Mouse (Mus musculus): ENCODE measurements around the gene Bloc1s6. TPM values are rescaled to one million over a fixed set of nuclear protein-coding genes. Genes with fewer than 3 reads are reported as not detected.

Bloc1s6 gene
- total RNA-seq, 2 experiments from 2014 or later = 14.7 to 27.6 TPM

Other genes starting within 250 kb of the Bloc1s6 start
- gene Gatm, start 127.2 kb upstream of the Bloc1s6 start, total RNA-seq (2014; fragmentation: Nextera tagmentation) = 154 and 166 TPM in 2 replicates
- gene Gatm, start 127.2 kb upstream of the Bloc1s6 start, total RNA-seq (2017) = 110 and 122 TPM in 2 replicates
- not detected in 2 replicates for gene AA467197, start 101.5 kb upstream of the Bloc1s6 start, total RNA-seq (2014; fragmentation: Nextera tagmentation)
- gene AA467197, start 101.5 kb upstream of the Bloc1s6 start, total RNA-seq (2017) = 2.2 and 2.6 TPM in 2 replicates
- 0.59 and 0.64 TPM in 2 replicates for gene Slc30a4, start 35.8 kb upstream of the Bloc1s6 start, total RNA-seq (2014; fragmentation: Nextera tagmentation)
- gene Slc30a4, start 35.8 kb upstream of the Bloc1s6 start, total RNA-seq (2017) = 1.0 and 1.2 TPM in 2 replicates
- 42.0 and 58.0 TPM in 2 replicates for gene Sqor, start 26.7 kb downstream of the Bloc1s6 start, total RNA-seq (2014; fragmentation: Nextera tagmentation)
- 32.6 and 48.8 TPM in 2 replicates for gene Sqor, start 26.7 kb downstream of the Bloc1s6 start, total RNA-seq (2017)